Mouse (Mus musculus) right cerebral cortex, postnatal 36 days (tissue): ENCODE measurements at regions not wholly inside any gene's neighbourhood (a gene's known extent, or its start where the extent isn't known, plus 50 kb on each side); places are given as distances from the start of the nearest gene placed in this dataset.

Source experiments
- DNase-seq, 2 experiments: peaks; one replicate each; pipeline ENCODE4 v3.0.0; 2022; ENCODE audit warnings: low spot score in 2 of 2, mixed read lengths in 1 of 2

- DNase-seq = no peak
These were observed 320.0 kb downstream of the Prr30 start for GRCm38 (mm10) chr14:100880103-100880502.

- DNase-seq = no peak
These were observed 332.3 kb downstream of the Prr30 start for GRCm38 (mm10) chr14:100867790-100868189.

- DNase-seq = no peak
These were observed 335.3 kb downstream of the Prr30 start for GRCm38 (mm10) chr14:100864792-100865191.

- DNase-seq = peak in 1 of 2 experiments; percentile 14
These were observed 336.0 kb downstream of the Prr30 start for GRCm38 (mm10) chr14:100864164-100864563.

- DNase-seq = no peak
These were observed 357.3 kb downstream of the Prr30 start for GRCm38 (mm10) chr14:100842828-100843227.
